Mouse (Mus musculus) C2C12 (cell line): ENCODE measurements around the gene Grip1.

Source experiments
- CEBPB ChIP-seq: IDR thresholded peaks from one replicate; pipeline ENCODE4 v1.6.1; 2011; ENCODE audit warnings: low read depth, mild to moderate bottlenecking, control low read depth, moderate library complexity
- CTCF ChIP-seq: IDR thresholded peaks from one replicate; pipeline ENCODE4 v1.5.1; 2011; ENCODE audit not compliant: control insufficient read depth, insufficient read depth, insufficient read length
- FOSL1 ChIP-seq: IDR thresholded peaks from one replicate; pipeline ENCODE4 v1.8.0; 2011; ENCODE audit warnings: mild to moderate bottlenecking, low read length; ENCODE audit not compliant: poor library complexity, insufficient read depth, severe bottlenecking
- MAX ChIP-seq: IDR thresholded peaks from one replicate; pipeline ENCODE4 v1.6.1; 2011; ENCODE audit warnings: mild to moderate bottlenecking, control low read depth
- MYOD1 ChIP-seq: IDR thresholded peaks from one replicate; pipeline ENCODE4 v1.6.1; 2011; ENCODE audit warnings: low read depth; ENCODE audit not compliant: control insufficient read depth, insufficient read length
- USF1 ChIP-seq: IDR thresholded peaks from one replicate; pipeline ENCODE4 v1.6.1; 2011; ENCODE audit warnings: low read depth, mild to moderate bottlenecking, control low read depth, moderate library complexity

GRCm38 (mm10) chr10:119803633-119804422 is 350.2 kb downstream of the Grip1 start:
- TF ChIP-seq MYOD1 (no peak), CTCF (peak; percentile 42), CEBPB (no peak), MAX (no peak), USF1 (no peak), FOSL1 (no peak)
